Mouse (Mus musculus): ENCODE results near the gene Tmem269. TPM values are rescaled to one million over a fixed set of nuclear protein-coding genes. Genes with fewer than 3 reads are reported as not detected.
A peak's percentile ranks its signal among the peaks of the same experiment; 100 is the strongest.

Gene Tmem269
- polyA plus RNA-seq, 1 experiment from 2014 or later: not detected

DNA sequence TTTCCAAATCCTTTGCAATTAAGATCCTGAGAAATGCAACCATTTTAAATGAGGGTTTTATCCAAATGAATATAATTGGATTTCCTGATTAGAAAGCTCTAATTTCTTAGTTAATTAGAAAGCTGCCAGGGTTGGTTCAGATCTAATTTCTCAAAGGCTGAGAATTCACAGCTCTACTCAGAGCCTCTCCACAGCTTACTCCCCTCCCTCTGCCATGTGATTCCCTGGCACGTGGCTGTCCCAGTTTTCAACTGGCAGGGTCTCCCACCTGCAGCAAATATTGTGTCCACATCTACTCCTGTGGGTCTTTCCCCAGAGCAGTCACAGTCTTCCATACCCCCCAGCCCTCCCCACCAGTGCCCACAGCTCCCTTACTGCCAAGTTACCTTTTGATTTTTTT lies 34.5 kb downstream of the Tmem269 start:
- H3K4me2 ChIP-seq (replicated peaks; ENCODE audit: low read depth, low read length): no peak overlapping the region

DNA sequence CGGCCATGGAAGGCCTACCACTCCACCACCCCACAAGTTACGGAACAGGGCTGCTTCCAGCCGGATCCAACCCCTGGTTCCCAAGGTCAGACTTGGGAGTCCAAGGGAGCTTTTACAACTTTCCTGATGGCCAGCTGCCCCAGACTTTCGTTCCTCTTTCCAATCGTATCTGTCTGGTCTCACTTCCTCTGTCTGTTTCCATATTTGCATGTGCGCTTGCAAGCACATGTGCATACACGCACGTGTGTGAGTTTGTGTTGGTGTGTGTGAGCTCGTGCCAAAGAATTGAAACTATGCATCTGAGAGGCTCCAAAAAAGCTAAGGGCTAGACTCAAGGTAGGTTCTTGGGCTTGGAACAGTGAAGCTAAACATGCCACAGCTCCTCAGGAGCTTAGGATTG lies 36.6 kb downstream of the Tmem269 start:
- H3K4me1 ChIP-seq (ENCODE audit: control insufficient read depth, insufficient read depth, low read length): no peaks in the 10 kb centered on the region
- no peak overlapping the region for H3K27ac ChIP-seq (ENCODE audit: low read length)
- 88% methylated on average over 9 of the region's 9 CpGs for WGBS
- ATAC-seq (ENCODE audit: insufficient number of reproducible peaks, insufficient read depth, low FRiP score, low read depth): no peak
- H3K9ac ChIP-seq (replicated peaks; ENCODE audit: low read depth, low read length): no peak overlapping the region
- H3K36me3 ChIP-seq (ENCODE audit: control insufficient read depth, insufficient read depth, low read length): no peaks in the 10 kb centered on the region
- H3K4me3 ChIP-seq (ENCODE audit: low read depth, low read length): no peak overlapping the region
- H3K4me2 ChIP-seq (replicated peaks; ENCODE audit: low read depth, low read length): no peak overlapping the region
- H3K27me3 ChIP-seq (ENCODE audit: control insufficient read depth, insufficient read depth, low read length): no peaks in the 10 kb centered on the region
- H3K9me3 ChIP-seq (ENCODE audit: control insufficient read depth, low read depth, low read length): no peaks in the 10 kb centered on the region

More for the DNA sequence above, 34.5 kb downstream of the Tmem269 start:
- Histone ChIP-seq H3K9ac (replicated peaks; ENCODE audit: low read depth, low read length) (no peak overlapping the region), H3K4me3 (ENCODE audit: low read depth, low read length) (no peak overlapping the region), H3K9me3 (ENCODE audit: control insufficient read depth, low read depth, low read length) (no peaks in the 10 kb centered on the region), H3K4me1 (ENCODE audit: control insufficient read depth, insufficient read depth, low read length) (no peaks in the 10 kb centered on the region), H3K27ac (ENCODE audit: low read length) (no peak overlapping the region), H3K27me3 (ENCODE audit: control insufficient read depth, insufficient read depth, low read length) (no peaks in the 10 kb centered on the region), H3K36me3 (ENCODE audit: control insufficient read depth, insufficient read depth, low read length) (no peaks in the 10 kb centered on the region)
- no peak for ATAC-seq (ENCODE audit: insufficient number of reproducible peaks, insufficient read depth, low FRiP score, low read depth)
- WGBS: 52% methylated on average over 1 of the region's 1 CpGs

- no peak overlapping the region for H3K4me3 ChIP-seq (ENCODE audit: low read depth, low read length)
- H3K4me2 ChIP-seq (replicated peaks; ENCODE audit: low read depth, low read length): no peak overlapping the region
- no peaks in the 10 kb centered on the region for H3K9me3 ChIP-seq (ENCODE audit: control insufficient read depth, low read depth, low read length)
- WGBS: 53% methylated on average over 4 of the region's 4 CpGs
- H3K27me3 ChIP-seq (ENCODE audit: control insufficient read depth, insufficient read depth, low read length): no peaks in the 10 kb centered on the region
- H3K36me3 ChIP-seq (ENCODE audit: control insufficient read depth, insufficient read depth, low read length): no peaks in the 10 kb centered on the region
- H3K4me1 ChIP-seq (ENCODE audit: control insufficient read depth, insufficient read depth, low read length): no peaks in the 10 kb centered on the region
- no peak overlapping the region for H3K9ac ChIP-seq (replicated peaks; ENCODE audit: low read depth, low read length)
- no peak overlapping the region for H3K27ac ChIP-seq (ENCODE audit: low read length)
- ATAC-seq (ENCODE audit: insufficient number of reproducible peaks, insufficient read depth, low FRiP score, low read depth): no peak
Measured at GRCm38 (mm10) chr4:119180133-119180707, 37.8 kb downstream of the Tmem269 start.

GRCm38 (mm10) chr4:119178331-119178730 lies 39.7 kb downstream of the Tmem269 start:
- no peak for ATAC-seq (ENCODE audit: insufficient number of reproducible peaks, insufficient read depth, low FRiP score, low read depth)
- no peak overlapping the region for H3K4me2 ChIP-seq (replicated peaks; ENCODE audit: low read depth, low read length)
- H3K4me1 ChIP-seq (ENCODE audit: control insufficient read depth, insufficient read depth, low read length): no peaks in the 10 kb centered on the region; the same call in 1 of the 2 replicates
- no peak overlapping the region for H3K9ac ChIP-seq (replicated peaks; ENCODE audit: low read depth, low read length)
- no peaks in the 10 kb centered on the region for H3K36me3 ChIP-seq (ENCODE audit: control insufficient read depth, insufficient read depth, low read length)
- no peaks in the 10 kb centered on the region for H3K9me3 ChIP-seq (ENCODE audit: control insufficient read depth, low read depth, low read length)
- H3K27ac ChIP-seq (ENCODE audit: low read length): no peak overlapping the region
- no peaks in the 10 kb centered on the region for H3K27me3 ChIP-seq (ENCODE audit: control insufficient read depth, insufficient read depth, low read length)
- no peak overlapping the region for H3K4me3 ChIP-seq (ENCODE audit: low read depth, low read length)
- 68% methylated on average over 18 of the region's 18 CpGs for WGBS

GRCm38 (mm10) chr4:119177702-119178101 lies 40.3 kb downstream of the Tmem269 start:
- Histone ChIP-seq H3K36me3 (ENCODE audit: control insufficient read depth, insufficient read depth, low read length) (no peaks in the 10 kb centered on the region), H3K4me3 (ENCODE audit: low read depth, low read length) (no peak overlapping the region), H3K9me3 (ENCODE audit: control insufficient read depth, low read depth, low read length) (no peaks in the 10 kb centered on the region), H3K9ac (replicated peaks; ENCODE audit: low read depth, low read length) (no peak overlapping the region), H3K4me2 (replicated peaks; ENCODE audit: low read depth, low read length) (no peak overlapping the region), H3K27ac (ENCODE audit: low read length) (no peak overlapping the region), H3K27me3 (ENCODE audit: control insufficient read depth, insufficient read depth, low read length) (no peaks in the 10 kb centered on the region), H3K4me1 (ENCODE audit: control insufficient read depth, insufficient read depth, low read length) (peaks cover 4% of the 10 kb centered on the region; the same call in 1 of the 2 replicates)
- no peak for ATAC-seq (ENCODE audit: insufficient number of reproducible peaks, insufficient read depth, low FRiP score, low read depth)
- WGBS: 65% methylated on average over 5 of the region's 5 CpGs

GRCm38 (mm10) chr4:119173851-119174453 lies 44.1 kb downstream of the Tmem269 start, which contains the start of gene Zfp691:
TSS of gene Zfp691 (minus strand) at chr4:119174195.
- peaks cover 5% of the 10 kb centered on the region; the same call in 1 of the 2 replicates for H3K4me1 ChIP-seq (ENCODE audit: control insufficient read depth, insufficient read depth, low read length)
- no peak within 1 kb of the TSS for H3K27ac ChIP-seq (ENCODE audit: low read length)
- peak; percentile 100 for ATAC-seq (ENCODE audit: insufficient number of reproducible peaks, insufficient read depth, low FRiP score, low read depth)
- no peaks in the 10 kb centered on the region for H3K27me3 ChIP-seq (ENCODE audit: control insufficient read depth, insufficient read depth, low read length)
- H3K36me3 ChIP-seq (ENCODE audit: control insufficient read depth, insufficient read depth, low read length): no peaks in the 10 kb centered on the region
- peak within 1 kb of the TSS; percentile 63 for H3K4me3 ChIP-seq (ENCODE audit: low read depth, low read length)
- H3K9me3 ChIP-seq (ENCODE audit: control insufficient read depth, low read depth, low read length): no peaks in the 10 kb centered on the region
- H3K9ac ChIP-seq (replicated peaks; ENCODE audit: low read depth, low read length): peak within 1 kb of the TSS; percentile 78
- under 1% methylated on average over 40 of the region's 40 CpGs for WGBS
- H3K4me2 ChIP-seq (replicated peaks; ENCODE audit: low read depth, low read length): peak within 1 kb of the TSS; percentile 72

DNA sequence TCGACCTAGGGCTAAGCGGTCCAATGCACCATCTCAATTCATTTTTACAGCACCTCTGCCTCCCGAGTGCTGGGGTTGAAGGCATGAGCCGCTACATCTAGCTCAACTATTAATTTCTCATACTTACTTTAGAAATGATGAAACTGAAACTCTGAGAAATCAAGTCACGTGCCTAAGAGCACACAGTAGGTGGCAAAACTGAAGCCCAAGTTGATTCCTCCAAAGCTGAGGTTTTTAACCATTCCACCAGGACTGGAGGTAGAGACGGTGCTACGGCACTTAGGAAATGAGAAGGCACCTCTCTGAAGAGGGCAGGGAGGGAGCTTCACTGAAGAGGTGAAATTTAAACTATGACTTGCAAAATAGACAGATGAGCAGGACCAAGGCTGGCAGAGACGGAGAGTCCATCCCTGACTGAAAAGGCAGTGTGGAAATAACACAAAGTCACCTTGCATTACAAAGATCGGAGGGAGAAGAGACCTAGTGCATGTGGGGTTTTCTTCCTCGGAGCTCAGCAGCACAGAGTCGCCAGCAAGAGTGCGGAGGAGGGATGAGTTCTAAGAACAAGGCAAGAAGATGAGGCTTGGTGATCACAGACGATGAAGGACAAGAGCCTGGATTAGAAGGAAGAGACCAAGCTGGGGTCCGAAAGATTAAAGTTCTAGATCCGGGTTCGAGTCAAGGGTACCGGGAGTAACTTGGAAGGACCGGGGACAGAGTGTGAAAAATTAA lies 44.9 kb downstream of the Tmem269 start:
- H3K9ac ChIP-seq (replicated peaks; ENCODE audit: low read depth, low read length): peak overlapping the region; percentile 78
- H3K4me3 ChIP-seq (ENCODE audit: low read depth, low read length): peak overlapping the region; percentile 63
- H3K36me3 ChIP-seq (ENCODE audit: control insufficient read depth, insufficient read depth, low read length): no peaks in the 10 kb centered on the region; the same call in 1 of the 2 replicates
- WGBS: 34% methylated on average over 18 of the region's 18 CpGs
- peaks cover 5% of the 10 kb centered on the region; the same call in 1 of the 2 replicates for H3K4me1 ChIP-seq (ENCODE audit: control insufficient read depth, insufficient read depth, low read length)
- ATAC-seq (ENCODE audit: insufficient number of reproducible peaks, insufficient read depth, low FRiP score, low read depth): no peak
- no peaks in the 10 kb centered on the region for H3K9me3 ChIP-seq (ENCODE audit: control insufficient read depth, low read depth, low read length)
- H3K4me2 ChIP-seq (replicated peaks; ENCODE audit: low read depth, low read length): peak overlapping the region; percentile 72
- H3K27ac ChIP-seq (ENCODE audit: low read length): no peak overlapping the region
- no peaks in the 10 kb centered on the region for H3K27me3 ChIP-seq (ENCODE audit: control insufficient read depth, insufficient read depth, low read length)

- no peaks in the 10 kb centered on the region for H3K4me1 ChIP-seq (ENCODE audit: control insufficient read depth, insufficient read depth, low read length)
- WGBS: 5% methylated on average over 4 of the region's 4 CpGs
- no peak overlapping the region for H3K4me2 ChIP-seq (replicated peaks; ENCODE audit: low read depth, low read length)
- no peak overlapping the region for H3K4me3 ChIP-seq (ENCODE audit: low read depth, low read length)
- no peak for ATAC-seq (ENCODE audit: insufficient number of reproducible peaks, insufficient read depth, low FRiP score, low read depth)
- no peaks in the 10 kb centered on the region; the same call in 1 of the 2 replicates for H3K36me3 ChIP-seq (ENCODE audit: control insufficient read depth, insufficient read depth, low read length)
- no peak overlapping the region for H3K9ac ChIP-seq (replicated peaks; ENCODE audit: low read depth, low read length)
- H3K27ac ChIP-seq (ENCODE audit: low read length): no peak overlapping the region
- no peaks in the 10 kb centered on the region for H3K27me3 ChIP-seq (ENCODE audit: control insufficient read depth, insufficient read depth, low read length)
- no peaks in the 10 kb centered on the region for H3K9me3 ChIP-seq (ENCODE audit: control insufficient read depth, low read depth, low read length)
Measured at GRCm38 (mm10) chr4:119167663-119168062, 50.4 kb downstream of the Tmem269 start.

All from stomach, embryonic 14.5 days (tissue).